Mouse (Mus musculus) forebrain, postnatal 0 days (tissue): ENCODE data around the gene Rad51b. TPM values are rescaled to one million over a fixed set of nuclear protein-coding genes. Genes with fewer than 3 reads are reported as not detected.

Experiments
- ATAC-seq: fragments of 200-750 bp; cut with Nextera tagmentation; 2 replicates; pipeline ENCODE4 v1.8.0; 2017; ENCODE audit warnings: mild to moderate bottlenecking, moderate library complexity
- DNase-seq: peaks from one replicate; pipeline ENCODE4 v3.0.0-alpha.2; 2015
- H3K27ac ChIP-seq: fragments of 300-500 bp; sonication (generic); 2 replicates; pipeline ENCODE4 v1.5.1; 2014; ENCODE audit warnings: low read depth, mild to moderate bottlenecking, antibody characterized with exemption, low read length, moderate library complexity, mixed read lengths
- H3K27me3 ChIP-seq: fragments of 300-500 bp; sonication (generic); 2 replicates; pipeline ENCODE4 v1.6.1; 2014; ENCODE audit warnings: mild to moderate bottlenecking, low read length, mixed read lengths; ENCODE audit not compliant: insufficient read depth
- H3K36me3 ChIP-seq: fragments of 300-500 bp; sonication (generic); 2 replicates; pipeline ENCODE4 v1.6.1; 2014; ENCODE audit warnings: mild to moderate bottlenecking, moderate library complexity; ENCODE audit not compliant: insufficient read depth
- H3K4me1 ChIP-seq: fragments of 300-500 bp; sonication (generic); 2 replicates; pipeline ENCODE4 v1.6.1; 2014; ENCODE audit warnings: antibody characterized with exemption; ENCODE audit not compliant: insufficient read depth
- H3K4me2 ChIP-seq: fragments of 300-500 bp; sonication (generic); 2 replicates; pipeline ENCODE4 v1.6.1; 2014; ENCODE audit warnings: low read depth, mild to moderate bottlenecking, moderate library complexity
- H3K4me3 ChIP-seq: fragments of 300-500 bp; sonication (generic); 2 replicates; pipeline ENCODE4 v1.5.1; 2014; ENCODE audit warnings: low read depth, low read length, mixed read lengths
- H3K9ac ChIP-seq: fragments of 300-500 bp; sonication (generic); 2 replicates; pipeline ENCODE4 v1.6.1; 2014; ENCODE audit warnings: mild to moderate bottlenecking
- H3K9me3 ChIP-seq: fragments of 300-500 bp; sonication (generic); 2 replicates; pipeline ENCODE4 v1.6.1; 2016; ENCODE audit warnings: low read length
- CTCF ChIP-seq: sonication (generic); IDR thresholded peaks from 2 replicates; pipeline ENCODE4 v1.5.1; 2016; ENCODE audit warnings: antibody characterized with exemption, control low read depth, low read depth
- WGBS: fragments of 180-500 bp; shearing (Covaris S2); extraction: QIAGEN DNeasy Blood & Tissue Kit; methylation state at CpG from one replicate; pipeline ENCODE4 v1.1.7; 2014; 5-methylcytosine and 5-hydroxymethylcytosine counted together
- polyA plus RNA-seq: library from polyadenylated mRNA; unstranded; fragments of >200 nt; fragmentation: Nextera tagmentation; extraction: Ambion mirVana; gene quantifications from 2 replicates; pipeline ENCODE4 v1.2.1, GENCODE M21; 2015
- total RNA-seq: library from RNA; depleted of rRNA; stranded (reverse); fragments of >200 nt; gene quantifications from 2 replicates; pipeline ENCODE4 v1.2.3, GENCODE M21; 2014

The Rad51b gene
- total and polyA plus RNA-seq, 2 experiments from 2014 or later, result 0.62 to 1.1 TPM

DNA sequence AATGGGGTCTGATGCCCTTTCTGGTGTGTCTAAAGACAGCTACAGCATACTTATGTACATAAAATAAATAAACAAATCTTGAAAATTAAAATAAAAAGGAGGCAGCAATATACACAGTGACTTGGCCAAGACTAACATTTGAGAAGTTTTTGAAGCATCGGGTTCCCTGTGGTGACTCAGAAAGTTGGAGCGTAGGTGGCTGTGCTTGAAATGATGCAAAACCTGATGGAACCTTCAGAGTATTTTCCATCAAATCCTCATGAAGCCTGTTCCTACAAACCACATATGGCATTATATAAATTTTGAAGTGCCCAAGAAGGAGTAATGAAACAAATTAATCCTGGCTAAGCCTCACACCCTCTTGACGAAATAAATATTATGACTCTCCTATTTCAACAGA is 474.7 kb downstream of the Rad51b start:
- H3K9me3 ChIP-seq, result no peaks in the 10 kb centered on the region
- no peak for DNase-seq
- no peaks in the 10 kb centered on the region for H3K4me1 ChIP-seq
- no peak overlapping the region for H3K4me3 ChIP-seq
- WGBS, result 97% methylated on average over 3 of the region's 3 CpGs
- no peak for TF ChIP-seq CTCF
- H3K27me3 ChIP-seq, result no peaks in the 10 kb centered on the region
- no peak overlapping the region for H3K9ac ChIP-seq
- no peaks in the 10 kb centered on the region for H3K36me3 ChIP-seq
- H3K27ac ChIP-seq, result no peak overlapping the region
- ATAC-seq, result no peak
- no peak overlapping the region for H3K4me2 ChIP-seq

DNA sequence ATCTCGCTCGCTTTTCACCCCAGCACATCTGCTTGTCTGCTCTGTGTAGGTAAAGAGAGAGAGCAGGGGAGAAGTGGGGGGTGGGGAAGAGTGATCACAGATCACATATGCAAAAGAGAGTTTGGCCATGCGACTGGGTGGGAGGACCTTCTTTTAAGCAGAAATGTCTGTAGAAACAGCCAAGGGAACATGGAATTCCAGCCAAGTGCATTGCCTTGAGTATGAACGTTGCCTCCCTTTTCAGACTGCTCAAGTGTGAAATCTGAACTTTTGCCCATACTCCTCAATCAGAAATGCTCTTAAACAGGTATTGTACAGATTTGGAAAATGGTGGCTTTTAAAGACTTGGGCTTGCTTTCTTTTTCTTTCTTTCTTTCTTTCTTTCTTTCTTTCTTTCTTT is 476.2 kb downstream of the Rad51b start:
- DNase-seq, result no peak
- Histone ChIP-seq H3K4me1 (no peaks in the 10 kb centered on the region), H3K27me3 (no peaks in the 10 kb centered on the region), H3K36me3 (no peaks in the 10 kb centered on the region), H3K9me3 (no peaks in the 10 kb centered on the region), H3K4me3 (no peak overlapping the region), H3K9ac (no peak overlapping the region), H3K4me2 (no peak overlapping the region), H3K27ac (no peak overlapping the region)
- no peak for TF ChIP-seq CTCF
- ATAC-seq, result no peak
- 72% methylated on average over 4 of the region's 4 CpGs for WGBS

DNA sequence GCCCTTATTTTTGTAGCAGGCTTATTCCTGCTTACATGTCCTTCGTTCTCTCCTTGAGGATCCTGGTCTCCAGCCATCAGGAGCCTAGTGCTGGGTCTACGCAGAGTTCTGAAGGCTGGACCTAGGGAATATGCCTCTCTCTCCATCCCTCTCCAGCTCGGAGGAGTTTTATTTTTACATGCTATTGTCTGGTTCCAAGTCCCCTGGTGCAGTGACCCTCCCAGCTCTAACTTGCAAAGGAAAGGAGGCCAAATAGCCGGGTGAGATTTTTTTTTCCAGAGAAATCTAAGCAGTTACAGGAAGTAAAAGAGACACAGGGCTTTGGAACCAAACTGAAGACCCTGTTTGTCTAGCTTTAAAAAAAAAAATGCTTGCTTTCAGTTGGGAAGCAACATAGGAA is 477.5 kb downstream of the Rad51b start:
- H3K36me3 ChIP-seq, result no peaks in the 10 kb centered on the region
- no peak overlapping the region for H3K9ac ChIP-seq
- no peaks in the 10 kb centered on the region for H3K27me3 ChIP-seq
- no peak for TF ChIP-seq CTCF
- no peak for ATAC-seq
- H3K4me2 ChIP-seq, result no peak overlapping the region
- 74% methylated on average over 4 of the region's 4 CpGs for WGBS
- DNase-seq, result no peak
- H3K9me3 ChIP-seq, result no peaks in the 10 kb centered on the region
- H3K4me1 ChIP-seq, result no peaks in the 10 kb centered on the region
- no peak overlapping the region for H3K4me3 ChIP-seq
- peak overlapping the region; percentile 29; the same call in 1 of the 2 replicates for H3K27ac ChIP-seq

DNA sequence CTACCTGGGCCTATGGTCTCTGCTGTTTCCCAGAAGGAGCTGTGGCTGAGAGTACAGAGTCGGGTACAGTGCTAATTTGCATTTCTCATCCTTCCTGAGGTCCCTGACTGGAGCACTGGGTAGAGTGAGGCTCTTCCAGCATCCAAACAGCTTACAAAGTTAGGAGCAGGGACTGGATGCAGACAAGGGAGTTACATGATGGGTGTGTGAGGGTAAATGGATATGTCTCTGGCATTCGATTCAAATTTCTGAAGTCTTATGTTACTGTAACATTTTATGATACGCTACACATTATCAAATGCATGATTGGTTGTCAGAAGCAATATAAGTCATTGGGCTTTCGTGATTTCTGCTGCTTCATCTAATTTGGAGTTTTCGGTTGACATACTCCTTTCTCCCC is 479.7 kb downstream of the Rad51b start:
- DNase-seq (no peak), ATAC-seq (no peak)
- Histone ChIP-seq H3K36me3 (no peaks in the 10 kb centered on the region), H3K4me2 (no peak overlapping the region), H3K27ac (no peak overlapping the region), H3K27me3 (no peaks in the 10 kb centered on the region), H3K4me3 (no peak overlapping the region), H3K4me1 (no peaks in the 10 kb centered on the region), H3K9ac (no peak overlapping the region), H3K9me3 (no peaks in the 10 kb centered on the region)
- no peak for TF ChIP-seq CTCF
- WGBS, result 79% methylated on average over 5 of the region's 5 CpGs

DNA sequence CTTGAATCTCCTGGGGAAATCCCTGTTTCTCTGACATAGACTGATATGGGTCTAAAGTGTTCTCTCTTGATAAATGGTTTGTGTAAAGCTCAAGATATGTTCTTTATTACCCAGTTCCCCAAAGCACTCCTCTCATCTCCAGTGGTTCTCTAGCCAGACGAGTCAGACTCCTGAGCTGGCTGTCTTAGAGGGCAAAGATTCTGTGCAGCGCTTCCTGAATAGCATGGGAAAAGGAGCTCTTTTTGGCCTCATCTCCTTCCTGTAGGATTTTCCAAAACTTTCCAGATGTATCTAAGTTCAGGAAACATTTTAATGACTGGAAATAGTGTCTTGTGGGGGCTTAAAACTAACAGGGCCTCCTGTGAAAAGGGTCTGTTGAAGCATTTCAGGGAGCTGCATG is 483.7 kb downstream of the Rad51b start:
- no peaks in the 10 kb centered on the region for H3K9me3 ChIP-seq
- no peak overlapping the region for H3K27ac ChIP-seq
- no peak for TF ChIP-seq CTCF
- no peak overlapping the region for H3K9ac ChIP-seq
- no peaks in the 10 kb centered on the region for H3K36me3 ChIP-seq
- DNase-seq (no peak), ATAC-seq (no peak)
- no peaks in the 10 kb centered on the region for H3K4me1 ChIP-seq
- H3K4me3 ChIP-seq, result no peak overlapping the region
- WGBS, result 77% methylated on average over 2 of the region's 2 CpGs
- H3K27me3 ChIP-seq, result no peaks in the 10 kb centered on the region
- H3K4me2 ChIP-seq, result no peak overlapping the region

DNA sequence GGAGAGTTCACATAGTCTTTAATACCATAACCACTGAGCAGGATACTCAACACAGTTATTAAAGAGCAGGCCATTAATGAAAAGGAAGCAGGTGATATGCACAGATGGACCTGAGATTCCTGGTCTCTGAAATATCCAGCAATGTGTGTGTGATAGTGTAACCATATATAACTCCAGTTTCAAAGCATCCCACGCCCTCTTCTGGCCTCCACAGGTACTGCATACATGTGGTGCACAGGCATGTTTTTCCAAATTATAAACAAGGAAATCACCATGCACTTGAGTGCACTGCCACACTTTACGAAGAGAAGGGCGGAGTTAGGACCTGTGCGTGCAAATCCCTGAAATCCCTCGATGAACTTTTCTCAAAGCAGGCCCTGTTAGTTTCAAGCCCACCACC is 484.7 kb downstream of the Rad51b start:
- WGBS, result 86% methylated on average over 5 of the region's 5 CpGs
- ATAC-seq, result no peak
- no peak overlapping the region for H3K27ac ChIP-seq

DNA sequence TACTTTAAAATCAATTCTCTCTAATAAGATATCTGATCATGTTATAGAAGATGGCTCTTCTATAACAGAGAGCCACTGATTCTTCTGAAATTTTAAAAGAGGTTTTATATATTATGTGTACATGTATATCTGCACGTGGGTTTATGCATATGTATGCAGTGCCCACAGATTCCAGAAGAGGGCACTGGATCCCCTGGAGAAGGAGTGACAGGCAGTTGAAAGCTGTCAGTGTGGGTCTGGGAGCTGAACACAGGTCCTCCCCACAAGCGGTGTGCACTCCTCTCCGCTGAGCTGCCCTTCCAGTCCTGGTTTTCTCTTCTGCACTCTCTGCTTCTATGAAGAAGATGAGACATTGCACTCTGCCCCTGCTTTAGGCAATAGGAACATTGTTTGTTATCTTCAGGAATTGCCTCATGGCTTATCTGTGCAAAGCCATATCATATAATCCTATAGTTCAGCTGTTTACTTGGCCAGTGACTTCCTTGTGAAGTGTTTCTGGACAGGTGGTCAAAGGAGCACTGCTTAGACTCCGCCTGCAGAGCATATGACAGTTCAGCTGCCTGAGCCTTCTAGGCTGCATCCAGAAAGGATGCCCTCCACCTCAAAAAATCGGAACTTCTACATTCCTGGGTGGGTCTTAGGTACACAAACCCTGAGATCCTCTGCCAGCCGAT is 485.5 kb downstream of the Rad51b start:
- Histone ChIP-seq H3K36me3 (no peaks in the 10 kb centered on the region), H3K9ac (no peak overlapping the region), H3K27me3 (no peaks in the 10 kb centered on the region), H3K27ac (no peak overlapping the region), H3K4me2 (no peak overlapping the region), H3K4me1 (no peaks in the 10 kb centered on the region), H3K4me3 (no peak overlapping the region), H3K9me3 (no peaks in the 10 kb centered on the region)
- no peak for DNase-seq
- TF ChIP-seq CTCF, result 0 out of 2 replicates have a peak, but pooled peaks have one; percentile 7
- ATAC-seq, result no peak
- WGBS, result 97% methylated on average over 6 of the region's 6 CpGs

More for the DNA sequence above, 484.7 kb downstream of the Rad51b start:
- Histone ChIP-seq H3K4me1 (no peaks in the 10 kb centered on the region), H3K36me3 (no peaks in the 10 kb centered on the region), H3K4me2 (no peak overlapping the region), H3K9ac (no peak overlapping the region), H3K4me3 (no peak overlapping the region), H3K27me3 (no peaks in the 10 kb centered on the region), H3K9me3 (no peaks in the 10 kb centered on the region)
- DNase-seq, result no peak
- TF ChIP-seq CTCF, result peak; percentile 31; the same call in 1 of the 2 replicates
